Mouse (Mus musculus) liver, adult 10 weeks (tissue): Measurements from ENCODE around the gene Plgrkt. TPM values are rescaled to one million over a fixed set of nuclear protein-coding genes. Genes with fewer than 3 reads are reported as not detected.

ENCODE experiments used
- polyA plus RNA-seq: library from polyadenylated mRNA; stranded (reverse); fragments of 350-450 nt; fragmentation: Illumina TruSeq; extraction: RNeasy Lipid Tissue Mini Kit (QIAGEN cat#74804); gene quantifications from one replicate; pipeline ENCODE4 v1.2.3, GENCODE M21; 2014; ENCODE audit warnings: low read depth, low replicate concordance

Plgrkt gene
- 24.5 TPM for polyA plus RNA-seq

DNA sequence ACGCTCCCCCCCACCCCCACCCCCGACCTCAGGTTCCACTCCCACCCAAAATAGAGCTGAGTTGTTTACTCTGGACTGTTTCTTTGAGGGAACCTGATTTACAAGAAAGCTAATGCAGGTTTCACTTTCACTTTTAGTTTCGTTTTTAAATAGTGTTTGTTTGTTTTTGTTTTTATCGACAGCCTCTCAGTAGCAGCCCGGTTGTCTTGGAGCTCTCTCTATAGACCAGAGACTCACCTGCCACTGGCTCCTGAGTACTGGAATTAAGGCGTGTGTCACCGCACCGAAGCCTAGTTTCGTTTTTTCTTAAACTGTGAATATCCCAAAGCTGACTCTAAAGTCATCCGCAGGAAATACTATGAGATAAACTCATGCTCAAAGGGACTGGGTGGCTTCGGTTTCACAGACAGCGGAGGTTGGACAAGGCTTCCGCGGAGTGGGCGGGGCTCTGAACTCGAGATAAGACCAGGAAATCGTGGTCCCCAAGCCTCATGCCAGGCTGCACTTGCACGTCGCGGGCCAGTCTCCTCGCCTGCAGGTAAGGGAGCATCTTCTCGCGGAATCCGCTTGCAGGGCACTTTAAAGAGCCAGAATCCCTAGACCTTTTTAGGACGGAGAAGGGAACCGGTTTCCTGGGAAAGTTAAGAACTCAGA, at the start of gene Plgrkt, which contains the start of gene Cd274:
Gene Plgrkt (minus strand): TSS at position 422 of the 654 bp plus-strand sequence.
Gene Cd274 (plus strand): TSS at position 487 of the 654 bp plus-strand sequence.

DNA sequence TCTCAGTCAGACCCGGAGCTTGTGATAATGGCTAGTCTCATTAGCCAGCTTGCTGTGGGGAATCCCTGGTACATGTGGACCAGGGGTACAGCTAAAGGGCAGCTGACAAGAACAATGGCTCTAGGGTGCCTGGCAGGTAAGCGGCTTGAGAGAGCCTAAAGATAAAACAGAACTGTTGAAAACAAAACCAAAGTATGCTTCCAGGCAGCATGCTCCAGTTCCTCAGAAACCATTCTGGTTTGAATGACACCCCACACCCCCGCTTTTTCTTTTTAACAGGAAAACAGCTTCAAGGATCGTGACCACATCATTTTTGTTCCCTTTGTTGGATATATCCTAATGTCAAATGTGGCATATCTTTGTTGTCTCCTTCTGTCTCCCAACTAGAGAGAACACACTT, 43.4 kb upstream of the Plgrkt start, which contains the start of gene Pdcd1lg2:
Gene Pdcd1lg2 (plus strand): TSS at position 301 of the 400 bp plus-strand sequence.

DNA sequence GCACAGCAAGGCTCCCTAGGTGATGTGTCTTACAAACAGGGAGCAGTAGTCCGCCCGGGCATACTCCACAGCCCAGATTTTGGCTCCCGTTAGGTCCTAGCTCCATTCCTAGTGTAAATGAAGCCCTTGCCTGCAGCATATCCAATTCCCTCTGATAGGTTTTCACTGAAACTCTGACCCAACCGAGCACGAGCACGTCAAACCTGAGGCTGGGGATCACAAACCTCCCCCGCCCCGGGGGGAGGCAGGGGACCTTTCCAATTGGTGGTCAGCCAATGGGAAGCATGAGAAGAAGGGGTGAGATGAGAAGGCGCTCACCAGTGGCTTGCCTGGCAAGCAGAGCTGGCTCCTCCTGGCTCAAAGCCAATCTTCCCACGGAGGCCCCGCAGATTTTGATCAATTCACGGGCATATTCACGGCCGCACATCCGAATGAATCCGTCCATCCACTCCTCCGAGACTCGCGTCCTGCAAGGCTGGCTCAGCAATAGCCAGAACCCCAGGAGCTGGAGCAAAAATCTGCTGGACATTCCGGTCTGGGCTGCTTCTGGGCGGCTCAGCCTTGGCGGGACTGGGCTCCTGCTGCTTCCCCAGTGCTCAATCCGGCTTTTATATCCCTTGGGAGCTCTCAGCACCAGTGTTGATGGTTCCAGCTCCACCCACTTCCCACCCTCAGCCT, 33.0 kb downstream of the Plgrkt start, which contains the start of gene Rln1:
Gene Rln1 (minus strand): TSS at position 603 of the 678 bp plus-strand sequence.

DNA sequence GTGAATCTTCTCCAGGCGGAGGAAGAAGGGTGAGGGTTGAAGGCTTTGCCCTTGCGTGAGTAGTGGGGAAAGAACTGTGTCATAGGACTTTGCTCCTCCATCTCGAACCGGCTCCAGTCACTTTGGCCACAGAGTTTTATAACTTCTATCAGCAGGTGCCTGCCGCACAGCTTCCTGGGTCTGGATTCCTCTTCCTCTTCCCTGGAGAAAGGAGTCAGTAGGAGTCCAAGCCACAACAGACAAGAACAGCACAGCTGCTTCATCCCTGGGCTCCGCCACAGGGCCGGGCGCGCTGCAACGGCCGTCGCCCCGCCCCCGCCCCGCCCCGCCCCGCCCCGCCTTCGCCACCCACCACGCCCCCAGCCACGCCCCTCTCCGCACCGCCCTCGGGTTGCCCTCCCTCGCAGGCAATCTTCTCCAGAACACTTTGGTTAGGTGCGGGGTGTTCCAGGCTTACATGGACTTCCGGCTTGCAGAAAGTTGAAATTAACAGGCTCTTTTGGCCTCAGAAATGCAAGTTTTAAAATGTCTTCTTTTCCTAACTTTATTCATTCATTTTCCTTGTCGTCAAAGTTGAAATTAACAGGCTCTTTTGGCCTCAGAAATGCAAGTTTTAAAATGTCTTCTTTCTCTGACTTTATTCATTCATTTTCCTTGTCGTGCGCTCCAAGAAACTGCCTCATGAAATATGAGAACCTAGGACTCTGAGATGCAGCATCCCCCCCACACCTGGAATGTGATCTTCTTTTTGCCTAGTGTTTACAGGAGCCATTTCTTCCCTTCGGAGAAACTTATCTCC, 41.9 kb downstream of the Plgrkt start, which contains the start of gene Insl6:
Gene Insl6 (minus strand): TSS at position 304 of the 799 bp plus-strand sequence.

Other genes starting within 250 kb of the Plgrkt start
- 17.7 TPM for gene Jak2, start 115.6 kb downstream of the Plgrkt start, polyA plus RNA-seq
- 0.87 TPM for gene Insl6, start 42.0 kb downstream of the Plgrkt start, polyA plus RNA-seq
- gene Rln1, start 32.7 kb downstream of the Plgrkt start, polyA plus RNA-seq: not detected
- gene Cd274, start 65 bp upstream of the Plgrkt start, polyA plus RNA-seq: 3.0 TPM
- gene Pdcd1lg2, start 43.5 kb upstream of the Plgrkt start, polyA plus RNA-seq: not detected
- 21.8 TPM for gene Ric1, start 154.9 kb upstream of the Plgrkt start, polyA plus RNA-seq